Comparison of ENCODE assay signal across 8 mouse cellular contexts in genomic region chr13:24565230-24565949, GRCm38 (mm10). TPM values are rescaled to one million over a fixed set of nuclear protein-coding genes. Genes with fewer than 3 reads are reported as not detected.
DNase-seq lines count a peak whose midpoint lies in the region; ATAC-seq and TF ChIP-seq lines count a peak whose summit lies in the region.

No protein-coding gene starts in this region.

- no peak for ATAC-seq in megakaryocyte, adult 5-6 weeks (ENCODE audit: poor library complexity, severe bottlenecking)
- peak; percentile 71; the same call in 1 of the 2 replicates for ATAC-seq in intestine, postnatal 0 days
- ATAC-seq in erythroid progenitor cell, adult 5-6 weeks (replicated peaks; ENCODE audit: low FRiP score, poor library complexity, severe bottlenecking), result no peak

- H3K9ac ChIP-seq in intestine, postnatal 0 days (ENCODE audit: low read depth, low read length), result no peak overlapping the region

- peaks cover 90% of the 10 kb centered on the region for H3K36me3 ChIP-seq in megakaryocyte, embryonic 14.5 days (replicated peaks; ENCODE audit: low read length)
- H3K36me3 ChIP-seq in intestine, postnatal 0 days (ENCODE audit: control insufficient read depth, insufficient read depth), result no peaks in the 10 kb centered on the region

- peak; percentile 17 for DNase-seq in gastrocnemius, postnatal 14 days
- peak; percentile 38 for DNase-seq in lung, postnatal 25 days (ENCODE audit: low spot score)
- no peak for DNase-seq in thymus, postnatal 25 days
- no peak for DNase-seq in layer of hippocampus, adult 9-10 months (ENCODE audit: low spot score)

- H3K4me3 ChIP-seq in megakaryocyte, embryonic 14.5 days (replicated peaks), result peak overlapping the region; percentile 74
- H3K4me3 ChIP-seq in intestine, postnatal 0 days (ENCODE audit: low read depth, low read length), result no peak overlapping the region

- no peaks in the 10 kb centered on the region for H3K27me3 ChIP-seq in megakaryocyte, embryonic 14.5 days (replicated peaks)
- no peaks in the 10 kb centered on the region for H3K27me3 ChIP-seq in intestine, postnatal 0 days (replicated peaks; ENCODE audit: control insufficient read depth, insufficient read depth, low read length)

- H3K27ac ChIP-seq in intestine, postnatal 0 days (ENCODE audit: low read depth, low read length), result no peak overlapping the region

- H3K4me1 ChIP-seq in megakaryocyte, embryonic 14.5 days, result peaks cover 100% of the 10 kb centered on the region
- H3K4me1 ChIP-seq in intestine, postnatal 0 days (replicated peaks; ENCODE audit: control insufficient read depth, insufficient read depth, low read length), result peaks cover 9% of the 10 kb centered on the region; the same call in 1 of the 2 replicates

- 0 out of 2 replicates have a peak overlapping the region, but pooled peaks have one; percentile 9 for H3K4me2 ChIP-seq in intestine, postnatal 0 days (replicated peaks; ENCODE audit: low read depth)

- intact Hi-C loops in gastrocnemius, postnatal 14 days (cut with DNase I; ENCODE audit: low total_unique reads), result no loop called here

- 25% methylated on average over 8 of the region's 8 CpGs for WGBS in intestine, postnatal 0 days

- TF ChIP-seq CTCF in intestine, postnatal 0 days (IDR thresholded peaks at IDR 0.05; ENCODE audit: low read depth), result no peak

- no peaks in the 10 kb centered on the region for H3K9me3 ChIP-seq in megakaryocyte, embryonic 14.5 days
- no peaks in the 10 kb centered on the region for H3K9me3 ChIP-seq in intestine, postnatal 0 days (ENCODE audit: control insufficient read depth)

RNA-seq across cellular contexts. Expression of gene Ripor2, which starts 16.6 kb away (rescaled TPM):
- polyA plus RNA-seq in megakaryocyte, embryonic 14.5 days (2012; ENCODE audit: insufficient read depth, low replicate concordance), result 8.1 and 12.6 TPM in 2 replicates
- 87.3 and 93.1 TPM in 2 replicates for total RNA-seq in megakaryocyte, adult 5-6 weeks (2015)
- total RNA-seq in megakaryocyte, adult 5-6 weeks (2017), result 65.3 and 80.5 TPM in 2 replicates
- 1 to 10 TPM; 5.3 to 8.4 TPM for total RNA-seq in gastrocnemius, postnatal 14 days (2021)
- 0.70 and 0.80 TPM in 2 replicates for polyA plus RNA-seq in intestine, postnatal 0 days (2015; fragmentation: Nextera tagmentation; extraction: Ambion mirVana)
- total RNA-seq in erythroid progenitor cell, adult 5-6 weeks (2015; ENCODE audit: low replicate concordance), result 15.5 and 26.3 TPM in 2 replicates
- total RNA-seq in erythroid progenitor cell, adult 5-6 weeks (2017; ENCODE audit: low replicate concordance), result 7.1 and 19.1 TPM in 2 replicates

Comparison
In these comparisons a context has a peak if more than half of its experiments do, and no peak if none do; other contexts are left out.
1. DNase-seq: peak in gastrocnemius, postnatal 14 days (single experiment) and lung, postnatal 25 days (single experiment); none in thymus, postnatal 25 days (single experiment) and layer of hippocampus, adult 9-10 months (single experiment).